Mouse (Mus musculus) cerebellum, adult 9-10 months (tissue): Measurements from ENCODE around the gene Wfdc13.
"Not testable (repeated sequence)": the region's sequence is repeated elsewhere in the genome, so short reads cannot be mapped to it uniquely, and the experiment has no call there.

Source experiments
- DNase-seq: peaks from one replicate; pipeline ENCODE4 v3.0.0; 2022

Gene Wfdc13

DNA sequence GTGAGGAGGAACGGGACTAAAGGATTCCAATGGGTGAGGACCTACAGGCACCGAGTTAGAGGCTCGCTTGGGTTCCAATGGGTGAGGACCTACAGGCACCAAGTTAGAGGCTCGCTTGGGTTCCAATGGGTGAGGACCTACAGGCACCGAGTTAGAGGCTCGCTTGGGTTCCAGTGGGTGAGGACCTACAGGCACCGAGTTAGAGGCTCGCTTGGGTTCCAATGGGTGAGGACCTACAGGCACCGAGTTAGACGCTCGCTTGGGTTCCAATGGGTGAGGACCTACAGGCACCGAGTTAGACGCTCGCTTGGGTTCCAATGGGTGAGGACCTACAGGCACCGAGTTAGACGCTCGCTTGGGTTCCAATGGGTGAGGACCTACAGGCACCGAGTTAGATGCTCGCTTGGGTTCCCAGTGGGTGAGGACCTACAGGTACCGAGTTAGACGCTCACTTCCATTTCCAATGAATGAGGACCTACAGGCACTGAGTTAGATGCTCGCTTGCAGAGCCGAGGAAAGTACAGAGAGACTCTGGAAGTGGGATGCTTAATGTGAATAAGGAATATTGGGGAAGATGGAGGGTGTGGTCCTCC lies 31.4 kb downstream of the Wfdc13 start:
- DNase-seq = not testable (repeated sequence)

DNA sequence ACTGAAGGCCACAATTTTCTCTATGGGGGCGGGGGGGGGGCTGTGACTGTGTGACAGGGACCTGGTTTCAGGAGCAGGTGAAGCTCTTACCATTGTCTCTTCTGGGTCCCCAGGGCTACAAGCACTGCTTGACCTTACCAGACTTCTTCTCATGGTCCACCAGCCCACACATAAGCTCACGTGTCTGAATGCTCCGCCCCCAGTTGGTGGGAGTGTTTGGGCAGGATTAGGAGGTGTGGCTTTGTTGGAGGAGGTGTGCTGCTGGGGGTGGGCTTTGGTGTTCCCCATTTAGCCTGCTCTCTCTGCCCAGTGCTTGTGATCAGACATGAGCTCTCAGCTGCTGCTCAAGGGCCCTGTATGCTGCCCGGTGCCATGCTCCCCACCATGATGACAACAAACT lies 38.4 kb downstream of the Wfdc13 start:
- no peak for DNase-seq

DNA sequence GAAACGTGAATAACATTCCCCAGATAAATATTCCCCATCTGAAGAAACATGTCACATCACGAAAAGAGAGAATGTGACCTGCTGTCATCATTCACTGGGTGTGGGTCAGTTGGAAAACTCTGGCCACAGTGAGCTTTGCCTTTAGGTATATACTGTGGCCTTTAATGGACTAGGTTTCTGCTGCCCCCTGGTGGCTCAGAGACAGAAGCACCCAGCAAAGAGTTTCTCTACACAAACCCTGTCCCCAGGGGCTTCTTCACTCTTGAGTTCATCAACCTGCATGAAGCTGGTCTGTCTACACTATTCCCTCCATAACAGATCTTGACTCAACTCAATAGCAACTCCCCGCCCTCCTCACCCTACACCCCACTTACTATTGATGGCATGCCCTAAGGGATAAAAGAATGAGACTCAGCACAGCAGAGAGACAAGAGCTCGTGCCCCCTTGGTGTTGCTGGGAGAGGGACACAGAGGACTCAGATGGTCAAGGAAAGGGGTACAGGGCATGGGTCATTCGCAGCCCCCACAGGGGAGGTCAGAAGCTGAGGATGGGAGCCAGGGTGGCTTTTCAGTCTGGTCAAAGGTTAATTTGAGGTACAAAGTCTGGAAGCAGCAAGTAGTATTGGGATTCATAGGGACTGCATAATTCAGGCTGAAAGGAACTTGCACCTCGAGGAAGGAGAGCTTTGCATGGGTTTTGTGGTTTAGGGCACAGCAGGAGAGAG lies 41.1 kb downstream of the Wfdc13 start:
- peak; percentile 52 for DNase-seq

DNA sequence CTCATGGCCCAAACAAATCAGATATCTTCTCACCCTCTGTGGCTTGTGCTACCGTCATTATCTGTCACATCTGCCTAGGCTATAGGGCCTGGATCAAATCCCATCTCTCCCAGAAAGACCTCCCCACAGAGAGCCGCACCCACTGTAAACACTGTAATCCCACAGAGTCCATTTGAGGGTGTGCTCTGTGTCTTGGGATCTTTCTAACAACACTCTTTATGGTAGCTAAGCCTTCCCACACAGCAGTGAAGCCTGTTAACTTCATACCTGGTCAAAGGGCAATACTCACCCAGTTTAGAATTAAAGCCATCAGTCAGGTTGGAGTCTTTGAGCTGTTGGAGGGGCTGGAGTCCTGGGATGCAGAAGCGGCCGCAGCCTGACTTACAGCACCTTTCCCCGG lies 46.8 kb downstream of the Wfdc13 start:
- DNase-seq = no peak

DNA sequence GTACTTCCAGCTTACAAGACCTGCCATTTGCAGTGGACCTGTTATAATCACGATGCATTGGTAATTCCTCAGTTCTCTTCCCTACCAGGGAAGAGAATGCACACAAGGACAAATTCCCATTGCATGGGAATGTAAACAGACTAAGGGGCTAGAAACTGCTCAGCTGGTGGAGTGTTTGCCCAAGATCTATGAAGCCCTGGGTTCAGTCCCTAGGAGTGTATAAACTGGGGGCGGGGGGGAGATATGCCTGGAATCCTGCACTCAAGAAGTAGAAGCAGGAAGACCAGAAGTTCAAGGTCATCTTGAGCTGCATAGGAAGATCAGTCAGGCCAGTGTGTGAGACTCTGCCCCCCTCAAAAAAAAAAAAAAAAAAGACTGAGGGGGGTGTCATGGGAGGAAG lies 48.4 kb downstream of the Wfdc13 start:
- no peak for DNase-seq

DNA sequence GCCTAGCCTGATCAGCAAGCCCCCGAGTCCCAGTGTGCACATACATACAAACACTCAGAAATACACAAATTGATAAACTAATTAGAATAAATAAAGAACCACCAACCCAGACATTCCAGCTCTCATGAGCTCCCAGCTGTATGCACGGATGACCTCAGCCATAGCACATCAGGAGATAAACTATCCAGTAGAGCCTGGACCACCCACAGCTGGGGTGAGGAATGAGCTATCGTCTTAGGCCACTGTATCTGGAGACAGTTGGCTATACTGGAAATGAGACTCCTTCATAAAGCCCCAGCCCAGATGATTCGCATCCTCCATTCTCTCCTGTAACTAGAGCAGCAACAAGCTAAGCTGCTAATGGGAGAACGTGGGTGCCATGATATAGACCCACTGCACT lies 49.9 kb downstream of the Wfdc13 start:
- DNase-seq = no peak

DNA sequence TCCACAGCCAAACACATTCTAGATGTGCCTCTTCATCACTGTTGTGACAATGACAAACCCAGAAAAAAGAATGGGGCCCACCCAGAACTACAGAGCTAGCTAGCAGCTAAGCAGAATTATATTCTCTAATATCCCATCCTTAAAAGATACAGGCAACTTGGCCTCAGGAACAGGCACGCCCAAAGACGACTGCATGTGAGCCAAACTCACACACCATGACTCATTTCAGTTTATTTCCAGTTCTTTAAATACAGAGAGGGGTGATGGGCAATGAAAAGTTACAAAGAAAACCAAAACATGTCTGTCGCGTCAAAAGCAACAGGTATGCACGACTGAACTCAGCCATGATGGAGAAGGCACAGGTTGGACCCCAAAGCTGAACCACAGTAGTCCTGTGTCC lies 50.5 kb downstream of the Wfdc13 start:
- DNase-seq = no peak
